Mouse (Mus musculus) lung, postnatal 0 days (tissue): ENCODE data around the gene Actbl2. TPM values are rescaled to one million over a fixed set of nuclear protein-coding genes. Genes with fewer than 3 reads are reported as not detected.

Experiments
- ATAC-seq: fragments of 200-750 bp; cut with Nextera tagmentation; 2 replicates; pipeline ENCODE4 v1.8.0; 2017; ENCODE audit warnings: moderate library complexity
- DNase-seq: peaks from one replicate; pipeline ENCODE4 v3.0.0-alpha.2; 2016; ENCODE audit warnings: low spot score
- H3K27ac ChIP-seq: fragments of 300-500 bp; sonication (generic); 2 replicates; pipeline ENCODE4 v1.5.1; 2014; ENCODE audit warnings: antibody characterized with exemption, mild to moderate bottlenecking, low read length, mixed read lengths
- H3K27me3 ChIP-seq: fragments of 300-500 bp; sonication (generic); replicated peaks from 2 replicates; pipeline ENCODE4 v1.6.1; 2014; ENCODE audit warnings: low read length, mixed read lengths; ENCODE audit not compliant: insufficient read depth
- H3K36me3 ChIP-seq: fragments of 300-500 bp; sonication (generic); 2 replicates; pipeline ENCODE4 v1.6.1; 2014; ENCODE audit warnings: low read length, mixed read lengths; ENCODE audit not compliant: insufficient read depth
- H3K4me1 ChIP-seq: fragments of 300-500 bp; sonication (generic); 2 replicates; pipeline ENCODE4 v1.6.1; 2014; ENCODE audit warnings: antibody characterized with exemption, low read depth, low read length, mixed read lengths; ENCODE audit not compliant: insufficient read depth
- H3K4me2 ChIP-seq: fragments of 300-500 bp; sonication (generic); replicated peaks from 2 replicates; pipeline ENCODE4 v1.6.1; 2014; ENCODE audit warnings: low read depth, mild to moderate bottlenecking, low read length, moderate library complexity, mixed read lengths
- H3K4me3 ChIP-seq: fragments of 300-500 bp; sonication (generic); 2 replicates; pipeline ENCODE4 v1.5.1; 2014; ENCODE audit warnings: low read depth, low read length
- H3K9ac ChIP-seq: fragments of 300-500 bp; sonication (generic); replicated peaks from 2 replicates; pipeline ENCODE4 v1.6.1; 2014; ENCODE audit warnings: low read depth, mild to moderate bottlenecking
- H3K9me3 ChIP-seq: fragments of 300-500 bp; sonication (generic); 2 replicates; pipeline ENCODE4 v1.6.1; 2016; ENCODE audit warnings: low read length, mixed read lengths
- CTCF ChIP-seq: IDR thresholded peaks from 2 replicates; pipeline ENCODE4 v1.5.1; 2016; ENCODE audit warnings: antibody characterized with exemption, mild to moderate bottlenecking
- EP300 ChIP-seq: IDR thresholded peaks from 2 replicates; pipeline ENCODE4 v1.6.1; 2016; ENCODE audit warnings: antibody characterized with exemption, mild to moderate bottlenecking, control low read depth
- WGBS: fragments of 180-500 bp; shearing (Covaris S2); extraction: QIAGEN DNeasy Blood & Tissue Kit; methylation state at CpG from one replicate; pipeline ENCODE4 v1.1.7; 2014; 5-methylcytosine and 5-hydroxymethylcytosine counted together
- polyA plus RNA-seq: library from polyadenylated mRNA; unstranded; fragments of >200 nt; fragmentation: Nextera tagmentation; extraction: Ambion mirVana; gene quantifications from 2 replicates; pipeline ENCODE4 v1.2.1, GENCODE M21; 2015

The Actbl2 gene
- polyA plus RNA-seq, 1 experiment from 2014 or later: not detected

GRCm38 (mm10) chr13:111296029-111296428 lies 41.2 kb downstream of the Actbl2 start:
- DNase-seq (no peak), ATAC-seq (no peak)
- 47% methylated on average over 5 of the region's 5 CpGs for WGBS
- Histone ChIP-seq H3K36me3 (no peaks in the 10 kb centered on the region), H3K27ac (no peak overlapping the region), H3K27me3 (no peaks in the 10 kb centered on the region), H3K9me3 (no peaks in the 10 kb centered on the region), H3K4me2 (no peak overlapping the region), H3K4me1 (peaks cover 6% of the 10 kb centered on the region; the same call in 1 of the 2 replicates), H3K4me3 (no peak overlapping the region), H3K9ac (no peak overlapping the region)
- no peak for TF ChIP-seq EP300
- no peak for TF ChIP-seq CTCF

GRCm38 (mm10) chr13:111297614-111298013 lies 42.8 kb downstream of the Actbl2 start:
- Histone ChIP-seq H3K27ac (no peak overlapping the region), H3K4me3 (no peak overlapping the region), H3K4me1 (no peaks in the 10 kb centered on the region), H3K9me3 (no peaks in the 10 kb centered on the region), H3K9ac (no peak overlapping the region), H3K27me3 (no peaks in the 10 kb centered on the region), H3K4me2 (no peak overlapping the region), H3K36me3 (no peaks in the 10 kb centered on the region)
- WGBS: 80% methylated on average over 6 of the region's 6 CpGs
- no peak for TF ChIP-seq EP300
- no peak for ATAC-seq
- no peak for DNase-seq

GRCm38 (mm10) chr13:111299145-111299713 lies 44.4 kb downstream of the Actbl2 start:
- H3K4me3 ChIP-seq: no peak overlapping the region
- H3K4me2 ChIP-seq: no peak overlapping the region
- ATAC-seq: no peak
- DNase-seq: no peak
- no peak for TF ChIP-seq CTCF
- no peak for TF ChIP-seq EP300
- no peaks in the 10 kb centered on the region for H3K9me3 ChIP-seq
- no peaks in the 10 kb centered on the region for H3K4me1 ChIP-seq
- 73% methylated on average over 8 of the region's 8 CpGs for WGBS
- H3K27ac ChIP-seq: no peak overlapping the region
- H3K9ac ChIP-seq: no peak overlapping the region
- H3K36me3 ChIP-seq: no peaks in the 10 kb centered on the region
- H3K27me3 ChIP-seq: no peaks in the 10 kb centered on the region

- no peak for ATAC-seq
Observed at GRCm38 (mm10) chr13:111300846-111301245, 46.0 kb downstream of the Actbl2 start.

GRCm38 (mm10) chr13:111301431-111301830 lies 46.6 kb downstream of the Actbl2 start:
- H3K9ac ChIP-seq: no peak overlapping the region
- WGBS: 22% methylated on average over 2 of the region's 2 CpGs
- ATAC-seq: no peak
- H3K36me3 ChIP-seq: no peaks in the 10 kb centered on the region
- H3K27ac ChIP-seq: no peak overlapping the region
- H3K27me3 ChIP-seq: no peaks in the 10 kb centered on the region
- no peaks in the 10 kb centered on the region for H3K4me1 ChIP-seq
- H3K4me3 ChIP-seq: no peak overlapping the region
- no peak for TF ChIP-seq CTCF
- no peak for TF ChIP-seq EP300
- H3K4me2 ChIP-seq: no peak overlapping the region
- H3K9me3 ChIP-seq: no peaks in the 10 kb centered on the region
- DNase-seq: no peak

More at GRCm38 (mm10) chr13:111300846-111301245, 46.0 kb downstream of the Actbl2 start:
- 90% methylated on average over 3 of the region's 3 CpGs for WGBS
- Histone ChIP-seq H3K4me2 (no peak overlapping the region), H3K36me3 (no peaks in the 10 kb centered on the region), H3K27me3 (no peaks in the 10 kb centered on the region), H3K27ac (no peak overlapping the region), H3K4me1 (no peaks in the 10 kb centered on the region), H3K4me3 (no peak overlapping the region), H3K9me3 (no peaks in the 10 kb centered on the region), H3K9ac (no peak overlapping the region)
- no peak for TF ChIP-seq EP300
- TF ChIP-seq CTCF: no peak
- DNase-seq: no peak

GRCm38 (mm10) chr13:111304194-111304593 lies 49.4 kb downstream of the Actbl2 start:
- Histone ChIP-seq H3K27ac (no peak overlapping the region), H3K4me1 (no peaks in the 10 kb centered on the region), H3K9me3 (no peaks in the 10 kb centered on the region), H3K4me2 (no peak overlapping the region), H3K36me3 (no peaks in the 10 kb centered on the region), H3K27me3 (no peaks in the 10 kb centered on the region), H3K9ac (no peak overlapping the region), H3K4me3 (no peak overlapping the region)
- WGBS: 82% methylated on average over 2 of the region's 2 CpGs
- DNase-seq (no peak), ATAC-seq (no peak)
- no peak for TF ChIP-seq CTCF
- TF ChIP-seq EP300: no peak

GRCm38 (mm10) chr13:111304736-111305135 lies 49.9 kb downstream of the Actbl2 start:
- WGBS: 82% methylated on average over 5 of the region's 5 CpGs
- no peak overlapping the region for H3K27ac ChIP-seq

More at GRCm38 (mm10) chr13:111304736-111305135, 49.9 kb downstream of the Actbl2 start:
- no peak overlapping the region for H3K4me2 ChIP-seq
- H3K9ac ChIP-seq: no peak overlapping the region
- no peak overlapping the region for H3K4me3 ChIP-seq
- H3K4me1 ChIP-seq: no peaks in the 10 kb centered on the region
- TF ChIP-seq CTCF: no peak
- TF ChIP-seq EP300: no peak
- ATAC-seq (no peak), DNase-seq (no peak)
- H3K27me3 ChIP-seq: no peaks in the 10 kb centered on the region
- H3K36me3 ChIP-seq: no peaks in the 10 kb centered on the region
- no peaks in the 10 kb centered on the region for H3K9me3 ChIP-seq

Other genes starting within 250 kb of the Actbl2 start
- 44.1 and 55.1 TPM in 2 replicates for gene Gpbp1, start 235.1 kb downstream of the Actbl2 start, polyA plus RNA-seq